Mouse (Mus musculus) bone marrow, adult 2 months (tissue): ENCODE measurements around the gene Apoa2.

Experiments used
- CTCF ChIP-seq: fragments of 200-500 bp; IDR thresholded peaks from 2 replicates; pipeline ENCODE4 v1.5.1; 2011; ENCODE audit warnings: low read length, control low read depth; ENCODE audit not compliant: control insufficient read depth, insufficient read depth
- POLR2A ChIP-seq: fragments of 200-500 bp; IDR thresholded peaks from 2 replicates; pipeline ENCODE4 v1.6.1; 2011; ENCODE audit warnings: low read depth, mild to moderate bottlenecking, control low read depth, low read length, borderline replicate concordance; ENCODE audit not compliant: control insufficient read depth

GRCm38 (mm10) chr1:171184314-171184713 lies 40.5 kb upstream of the Apoa2 start:
- TF ChIP-seq CTCF (no peak), POLR2A (no peak)
